Mouse (Mus musculus) spleen, adult 2 months (tissue): ENCODE measurements around the gene Prkaca.

ENCODE experiments used
- CTCF ChIP-seq: fragments of 200-500 bp; IDR thresholded peaks from 2 replicates; pipeline ENCODE4 v1.5.1; 2011; ENCODE audit warnings: mild to moderate bottlenecking, inconsistent platforms; ENCODE audit not compliant: insufficient read depth, insufficient read length, insufficient replicate concordance; ENCODE audit errors: extremely low read depth
- POLR2A ChIP-seq: fragments of 200-500 bp; IDR thresholded peaks from 2 replicates; pipeline ENCODE4 v1.6.1; 2011; ENCODE audit warnings: low read depth, low read length, inconsistent platforms

DNA sequence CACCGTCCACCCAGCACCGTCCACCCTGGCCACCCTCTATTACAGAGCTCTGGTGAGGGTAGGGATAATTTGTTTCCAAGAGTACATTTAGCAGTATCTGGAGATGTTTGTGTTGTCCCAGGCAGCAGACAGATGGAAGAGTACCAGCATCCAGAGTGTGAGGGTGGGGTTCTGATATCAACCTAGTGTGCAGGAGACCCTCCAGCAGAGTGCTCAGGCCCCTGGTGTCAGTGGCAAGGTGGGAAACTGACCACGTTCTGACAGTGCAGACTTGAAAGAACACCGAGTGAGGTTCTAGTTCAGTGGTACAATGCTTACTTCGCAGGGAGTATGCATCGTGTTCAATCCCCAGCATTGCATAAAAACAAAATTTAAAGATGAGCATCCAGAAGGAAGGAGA lies 1.1 kb upstream of the Prkaca start:
- TF ChIP-seq POLR2A (no peak), CTCF (no peak)
